Mouse (Mus musculus): Measurements from ENCODE around the gene Cks2.

The Cks2 gene

GRCm38 (mm10) chr13:51644829-51645789 is at the start of gene Cks2:
Gene Cks2 (plus strand): TSS chr13:51645232.
- in situ Hi-C loops (cut with MboI; ENCODE audit: low pct_unique_long_range_greater_than_20kb in 1 of 2, low sequenced_read_pairs in 2 of 2, unreplicated experiment in 1 of 2) = no loop called here

- in situ Hi-C loops (cut with MboI; ENCODE audit: low pct_unique_long_range_greater_than_20kb in 1 of 2, low sequenced_read_pairs in 2 of 2, unreplicated experiment in 1 of 2) = no loop called here
These were observed 49.6 kb upstream of the Cks2 start for GRCm38 (mm10) chr13:51595404-51595803.

GRCm38 (mm10) chr13:51598063-51598462 is 47.0 kb upstream of the Cks2 start:
- in situ Hi-C loops (cut with MboI; ENCODE audit: low pct_unique_long_range_greater_than_20kb in 1 of 2, low sequenced_read_pairs in 2 of 2, unreplicated experiment in 1 of 2) = no loop called here

- in situ Hi-C loops (cut with MboI; ENCODE audit: low pct_unique_long_range_greater_than_20kb in 1 of 2, low sequenced_read_pairs in 2 of 2, unreplicated experiment in 1 of 2) = loop anchor here (25.0 kb wide), 1 partner anchor 638 kb away; no protein-coding TSS in a partner anchor
These were observed 44.9 kb upstream of the Cks2 start for GRCm38 (mm10) chr13:51600169-51600568.

- in situ Hi-C loops (cut with MboI; ENCODE audit: low pct_unique_long_range_greater_than_20kb in 1 of 2, low sequenced_read_pairs in 2 of 2, unreplicated experiment in 1 of 2) = loop anchor here (25.0 kb wide), 1 partner anchor 640 kb away; no protein-coding TSS in a partner anchor
These were observed 42.3 kb upstream of the Cks2 start for GRCm38 (mm10) chr13:51602764-51603163.

- in situ Hi-C loops (cut with MboI; ENCODE audit: low pct_unique_long_range_greater_than_20kb in 1 of 2, low sequenced_read_pairs in 2 of 2, unreplicated experiment in 1 of 2) = loop anchor here (25.0 kb wide), 1 partner anchor 641 kb away; no protein-coding TSS in a partner anchor
These were observed 41.7 kb upstream of the Cks2 start for GRCm38 (mm10) chr13:51603221-51603893.

- in situ Hi-C loops (cut with MboI; ENCODE audit: low pct_unique_long_range_greater_than_20kb in 1 of 2, low sequenced_read_pairs in 2 of 2, unreplicated experiment in 1 of 2) = loop anchor here (25.0 kb wide), 1 partner anchor 642 kb away; no protein-coding TSS in a partner anchor
These were observed 41.2 kb upstream of the Cks2 start for GRCm38 (mm10) chr13:51603894-51604244.

GRCm38 (mm10) chr13:51609231-51609630 is 35.8 kb upstream of the Cks2 start:
- in situ Hi-C loops (cut with MboI; ENCODE audit: low pct_unique_long_range_greater_than_20kb in 1 of 2, low sequenced_read_pairs in 2 of 2, unreplicated experiment in 1 of 2) = loop anchor here (25.0 kb wide), 1 partner anchor 647 kb away; no protein-coding TSS in a partner anchor

- in situ Hi-C loops (cut with MboI; ENCODE audit: low pct_unique_long_range_greater_than_20kb in 1 of 2, low sequenced_read_pairs in 2 of 2, unreplicated experiment in 1 of 2) = loop anchor here (10.0 to 25.0 kb wide), 2 partner anchors 176 to 649 kb away; no protein-coding TSS in a partner anchor
These were observed 34.0 kb upstream of the Cks2 start for GRCm38 (mm10) chr13:51611060-51611459.

- in situ Hi-C loops (cut with MboI; ENCODE audit: low pct_unique_long_range_greater_than_20kb in 1 of 2, low sequenced_read_pairs in 2 of 2, unreplicated experiment in 1 of 2) = loop anchor here (10.0 to 25.0 kb wide), 2 partner anchors 177 to 649 kb away; no protein-coding TSS in a partner anchor
These were observed 33.5 kb upstream of the Cks2 start for GRCm38 (mm10) chr13:51611500-51611899.

- in situ Hi-C loops (cut with MboI; ENCODE audit: low pct_unique_long_range_greater_than_20kb in 1 of 2, low sequenced_read_pairs in 2 of 2, unreplicated experiment in 1 of 2) = loop anchor here (10.0 to 25.0 kb wide), 2 partner anchors 181 to 654 kb away; no protein-coding TSS in a partner anchor
These were observed 29.2 kb upstream of the Cks2 start for GRCm38 (mm10) chr13:51615815-51616214.

GRCm38 (mm10) chr13:51616417-51617044 is 28.5 kb upstream of the Cks2 start:
- in situ Hi-C loops (cut with MboI; ENCODE audit: low pct_unique_long_range_greater_than_20kb in 1 of 2, low sequenced_read_pairs in 2 of 2, unreplicated experiment in 1 of 2) = loop anchor here (10.0 to 25.0 kb wide), 2 partner anchors 182 to 654 kb away; no protein-coding TSS in a partner anchor

- in situ Hi-C loops (cut with MboI; ENCODE audit: low pct_unique_long_range_greater_than_20kb in 1 of 2, low sequenced_read_pairs in 2 of 2, unreplicated experiment in 1 of 2) = loop anchor here (10.0 to 25.0 kb wide), 2 partner anchors 183 to 655 kb away; no protein-coding TSS in a partner anchor
These were observed 27.7 kb upstream of the Cks2 start for GRCm38 (mm10) chr13:51617306-51617705.

- in situ Hi-C loops (cut with MboI; ENCODE audit: low pct_unique_long_range_greater_than_20kb in 1 of 2, low sequenced_read_pairs in 2 of 2, unreplicated experiment in 1 of 2) = loop anchor here (10.0 to 25.0 kb wide), 2 partner anchors 183 to 656 kb away; no protein-coding TSS in a partner anchor
These were observed 27.2 kb upstream of the Cks2 start for GRCm38 (mm10) chr13:51617861-51618260.

- in situ Hi-C loops (cut with MboI; ENCODE audit: low pct_unique_long_range_greater_than_20kb in 1 of 2, low sequenced_read_pairs in 2 of 2, unreplicated experiment in 1 of 2) = loop anchor here (10.0 to 25.0 kb wide), 2 partner anchors 184 to 656 kb away; no protein-coding TSS in a partner anchor
These were observed 26.4 kb upstream of the Cks2 start for GRCm38 (mm10) chr13:51618602-51619001.

- in situ Hi-C loops (cut with MboI; ENCODE audit: low pct_unique_long_range_greater_than_20kb in 1 of 2, low sequenced_read_pairs in 2 of 2, unreplicated experiment in 1 of 2) = loop anchor here (25.0 kb wide), 1 partner anchor 660 kb away; no protein-coding TSS in a partner anchor
These were observed 22.4 kb upstream of the Cks2 start for GRCm38 (mm10) chr13:51622626-51623025.

GRCm38 (mm10) chr13:51623678-51624077 is 21.4 kb upstream of the Cks2 start:
- in situ Hi-C loops (cut with MboI; ENCODE audit: low pct_unique_long_range_greater_than_20kb in 1 of 2, low sequenced_read_pairs in 2 of 2, unreplicated experiment in 1 of 2) = loop anchor here (25.0 kb wide), 1 partner anchor 661 kb away; no protein-coding TSS in a partner anchor

GRCm38 (mm10) chr13:51628273-51628848 is 16.7 kb upstream of the Cks2 start:
- in situ Hi-C loops (cut with MboI; ENCODE audit: low pct_unique_long_range_greater_than_20kb in 1 of 2, low sequenced_read_pairs in 2 of 2, unreplicated experiment in 1 of 2) = no loop called here

All from mouse embryonic stem cell (cell line).